In the genomic region with DNA sequence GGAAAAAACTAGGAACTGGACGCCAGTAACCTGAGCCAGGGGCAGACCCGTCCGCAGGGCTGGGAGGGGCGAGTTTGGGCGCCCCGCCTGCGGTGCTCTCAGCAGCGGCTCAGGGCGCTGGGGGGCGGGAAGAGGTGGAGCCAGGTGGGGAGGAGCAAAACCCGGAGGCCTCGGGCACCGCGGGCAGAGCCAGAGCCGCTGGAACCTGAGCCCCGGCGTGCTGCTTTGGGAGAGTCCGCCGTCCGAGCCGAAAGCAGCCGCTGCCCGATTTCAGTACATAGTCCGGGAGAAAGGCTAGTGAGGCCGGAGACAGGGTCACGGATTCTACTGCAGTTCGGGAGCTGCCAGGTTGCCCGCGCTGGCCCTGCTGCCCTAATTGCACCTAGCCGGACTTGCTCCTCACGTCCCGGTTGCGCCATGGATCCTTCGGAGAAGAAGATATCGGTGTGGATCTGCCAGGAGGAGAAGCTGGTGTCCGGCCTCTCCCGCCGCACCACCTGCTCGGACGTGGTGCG, we compare ENCODE assay signal across 8 mouse cellular contexts. TPM values are rescaled to one million over a fixed set of nuclear protein-coding genes. Genes with fewer than 3 reads are reported as not detected.
DNase-seq lines count a peak whose midpoint lies in the region; ATAC-seq and TF ChIP-seq lines count a peak whose summit lies in the region.

TSS of gene Rassf10 (plus strand) at position 186 of the 515 bp plus-strand sequence.

- H3K4me1 ChIP-seq in spleen, adult 2 months (ENCODE audit: control insufficient read depth, insufficient read depth, insufficient read length): no peaks in the 10 kb centered on the region
- H3K4me1 ChIP-seq in embryonic facial prominence, embryonic 13.5 days: peaks cover 32% of the 10 kb centered on the region
- H3K4me1 ChIP-seq in heart, embryonic 10.5 days: peaks cover 30% of the 10 kb centered on the region
- peaks cover 9% of the 10 kb centered on the region for H3K4me1 ChIP-seq in liver, postnatal 0 days (ENCODE audit: insufficient read depth)
- H3K4me1 ChIP-seq in neural tube, embryonic 15.5 days: peaks cover 22% of the 10 kb centered on the region

- peaks cover 4% of the 10 kb centered on the region; the same call in 1 of the 2 replicates for H3K27me3 ChIP-seq in spleen, adult 2 months (ENCODE audit: control insufficient read depth, insufficient read depth, low read length)
- peaks cover 43% of the 10 kb centered on the region for H3K27me3 ChIP-seq in embryonic facial prominence, embryonic 13.5 days
- H3K27me3 ChIP-seq in heart, embryonic 10.5 days (ENCODE audit: insufficient read depth, poor library complexity, severe bottlenecking): peaks cover 66% of the 10 kb centered on the region
- H3K27me3 ChIP-seq in liver, postnatal 0 days (ENCODE audit: insufficient read depth, low read length): peaks cover 41% of the 10 kb centered on the region
- H3K27me3 ChIP-seq in neural tube, embryonic 15.5 days (replicated peaks): peaks cover 50% of the 10 kb centered on the region

- H3K27ac ChIP-seq in spleen, adult 2 months (ENCODE audit: insufficient read depth, low read length): no peak within 1 kb of the TSS
- H3K27ac ChIP-seq in embryonic facial prominence, embryonic 13.5 days: no peak within 1 kb of the TSS
- peak within 1 kb of the TSS; percentile 79 for H3K27ac ChIP-seq in heart, embryonic 10.5 days
- H3K27ac ChIP-seq in liver, postnatal 0 days (ENCODE audit: low read depth): no peak within 1 kb of the TSS
- 0 out of 2 replicates have a peak within 1 kb of the TSS, but pooled peaks have one; percentile 6 for H3K27ac ChIP-seq in neural tube, embryonic 15.5 days (replicated peaks)

- TF ChIP-seq POLR2A in spleen, adult 2 months (IDR thresholded peaks at IDR 0.05; ENCODE audit: low read depth, low read length): no peak

- 3% methylated on average over 41 of the region's 41 CpGs for WGBS in spleen, adult 2 months
- WGBS in embryonic facial prominence, embryonic 13.5 days: 1% methylated on average over 41 of the region's 41 CpGs
- under 1% methylated on average over 41 of the region's 41 CpGs for WGBS in heart, embryonic 10.5 days
- WGBS in liver, postnatal 0 days (ENCODE audit: insufficient replicate concordance): 5% methylated on average over 37 of the region's 41 CpGs
- under 1% methylated on average over 40 of the region's 41 CpGs for WGBS in neural tube, embryonic 15.5 days

- H3K4me3 ChIP-seq in spleen, adult 2 months (ENCODE audit: extremely low read depth, insufficient read depth, insufficient read length): peak within 1 kb of the TSS; percentile 26; the same call in 1 of the 2 replicates
- H3K4me3 ChIP-seq in embryonic facial prominence, embryonic 13.5 days: peak within 1 kb of the TSS; percentile 53
- peak within 1 kb of the TSS; percentile 66 for H3K4me3 ChIP-seq in heart, embryonic 10.5 days
- H3K4me3 ChIP-seq in liver, postnatal 0 days (ENCODE audit: low read depth, low read length): peak within 1 kb of the TSS; percentile 37
- peak within 1 kb of the TSS; percentile 47 for H3K4me3 ChIP-seq in neural tube, embryonic 15.5 days (replicated peaks)

- no peak for TF ChIP-seq CTCF in spleen, adult 2 months (IDR thresholded peaks at IDR 0.05; ENCODE audit: extremely low read depth, insufficient read depth, insufficient read length, insufficient replicate concordance)
- no peak for TF ChIP-seq CTCF in liver, postnatal 0 days (IDR thresholded peaks at IDR 0.05; ENCODE audit: low read depth)

- ATAC-seq in embryonic facial prominence, embryonic 13.5 days (ENCODE audit: insufficient number of reproducible peaks, insufficient read depth, low FRiP score, low TSS enrichment, low read depth): peak; percentile 81
- ATAC-seq in liver, postnatal 0 days: peak; percentile 90
- ATAC-seq in neural tube, embryonic 15.5 days (ENCODE audit: low FRiP score): peak; percentile 72

- peak within 1 kb of the TSS; percentile 92 for H3K4me2 ChIP-seq in embryonic facial prominence, embryonic 13.5 days
- peak within 1 kb of the TSS; percentile 67 for H3K4me2 ChIP-seq in liver, postnatal 0 days (ENCODE audit: low read depth, low read length)
- peak within 1 kb of the TSS; percentile 74 for H3K4me2 ChIP-seq in neural tube, embryonic 15.5 days

- no peaks in the 10 kb centered on the region for H3K36me3 ChIP-seq in spleen, adult 2 months (ENCODE audit: control insufficient read depth, insufficient read depth, low read length)
- no peaks in the 10 kb centered on the region for H3K36me3 ChIP-seq in embryonic facial prominence, embryonic 13.5 days
- no peaks in the 10 kb centered on the region for H3K36me3 ChIP-seq in heart, embryonic 10.5 days
- no peaks in the 10 kb centered on the region for H3K36me3 ChIP-seq in liver, postnatal 0 days (replicated peaks; ENCODE audit: insufficient read depth, low read length)
- H3K36me3 ChIP-seq in neural tube, embryonic 15.5 days: no peaks in the 10 kb centered on the region

- no peak for DNase-seq in spleen, adult 2 months (ENCODE audit: low read depth in 1 of 2, low spot score in 2 of 2)
- no peak for DNase-seq in spleen, adult 12 weeks (ENCODE audit: low spot score)
- DNase-seq in heart, embryonic 10.5 days (ENCODE audit: low spot score): peak; percentile 93
- peak; percentile 93 for DNase-seq in kidney, adult 9 months
- peak; percentile 79 for DNase-seq in liver, postnatal 0 days
- DNase-seq in urinary bladder, postnatal 4 days (ENCODE audit: low spot score in 2 of 2): peak; percentile 79 to 80

- peak within 1 kb of the TSS; percentile 70 for H3K9ac ChIP-seq in embryonic facial prominence, embryonic 13.5 days
- no peak within 1 kb of the TSS for H3K9ac ChIP-seq in liver, postnatal 0 days (replicated peaks)
- H3K9ac ChIP-seq in neural tube, embryonic 15.5 days (replicated peaks): peak within 1 kb of the TSS; percentile 42

- no peaks in the 10 kb centered on the region for H3K9me3 ChIP-seq in embryonic facial prominence, embryonic 13.5 days
- H3K9me3 ChIP-seq in heart, embryonic 10.5 days: no peaks in the 10 kb centered on the region
- no peaks in the 10 kb centered on the region for H3K9me3 ChIP-seq in liver, postnatal 0 days (ENCODE audit: low read length)
- H3K9me3 ChIP-seq in neural tube, embryonic 15.5 days (replicated peaks): no peaks in the 10 kb centered on the region

- TF ChIP-seq EP300 in liver, postnatal 0 days (IDR thresholded peaks at IDR 0.05; ENCODE audit: low read depth): no peak

RNA-seq across cellular contexts. Expression of gene Rassf10, which starts in this region (rescaled TPM):
- 0.41 and 0.56 TPM in 2 replicates for polyA plus RNA-seq in spleen, adult 2 months (2012; rRNA removed)
- polyA plus RNA-seq in embryonic facial prominence, embryonic 13.5 days (2015; fragmentation: Nextera tagmentation; extraction: Ambion mirVana): 2.4 and 3.8 TPM in 2 replicates
- polyA plus RNA-seq in heart, embryonic 10.5 days (2016; fragmentation: Nextera tagmentation; extraction: Ambion mirVana): 1.2 TPM in 2 replicates
- polyA plus RNA-seq in liver, postnatal 0 days (2015; fragmentation: Nextera tagmentation; extraction: Ambion mirVana): 0.12 and 0.13 TPM in 2 replicates
- polyA plus RNA-seq in neural tube, embryonic 15.5 days (2015; fragmentation: Nextera tagmentation; extraction: Ambion mirVana): 3.1 and 3.6 TPM in 2 replicates

Comparison
In these comparisons a context has a peak if more than half of its experiments do, and no peak if none do; other contexts are left out.
1. Peak in DNase-seq, ATAC-seq, H3K4me3 ChIP-seq and H3K4me2 ChIP-seq in liver, postnatal 0 days; RNA of the gene not detected or under 1 TPM.
2. DNase-seq: peak in heart, embryonic 10.5 days (single experiment), kidney, adult 9 months (single experiment) and urinary bladder, postnatal 4 days (2 of 2); none in spleen, adult 2 months (0 of 2) and spleen, adult 12 weeks (single experiment).
3. H3K27ac ChIP-seq: peak in heart, embryonic 10.5 days (single experiment) and neural tube, embryonic 15.5 days (single experiment); none in spleen, adult 2 months (single experiment), embryonic facial prominence, embryonic 13.5 days (single experiment) and liver, postnatal 0 days (single experiment).
4. Peak in every context shown above with its lines, with median percentiles within 50 percentile points of each other: H3K4me3 ChIP-seq, ATAC-seq and H3K4me2 ChIP-seq.